Mouse (Mus musculus) midbrain, embryonic 16.5 days (tissue): ENCODE results near the gene Epn1. TPM values are rescaled to one million over a fixed set of nuclear protein-coding genes. Genes with fewer than 3 reads are reported as not detected.

ENCODE experiments used
- ATAC-seq: fragments of 200-750 bp; cut with Nextera tagmentation; 2 replicates; pipeline ENCODE4 v1.8.0; 2017; ENCODE audit warnings: moderate TSS enrichment
- H3K27ac ChIP-seq: fragments of 300-500 bp; sonication (generic); 2 replicates; pipeline ENCODE4 v1.5.1; 2014; ENCODE audit warnings: mild to moderate bottlenecking, low read length, mixed read lengths
- H3K27me3 ChIP-seq: fragments of 300-500 bp; sonication (generic); 2 replicates; pipeline ENCODE4 v1.6.1; 2014; ENCODE audit warnings: low read depth, low read length, mixed read lengths; ENCODE audit not compliant: control insufficient read depth, insufficient read depth
- H3K36me3 ChIP-seq: fragments of 300-500 bp; sonication (generic); 2 replicates; pipeline ENCODE4 v1.6.1; 2014; ENCODE audit warnings: mild to moderate bottlenecking, low read length, moderate library complexity, mixed read lengths; ENCODE audit not compliant: control insufficient read depth, insufficient read depth
- H3K4me1 ChIP-seq: fragments of 300-500 bp; sonication (generic); 2 replicates; pipeline ENCODE4 v1.6.1; 2014; ENCODE audit warnings: mild to moderate bottlenecking, low read length, mixed read lengths; ENCODE audit not compliant: control insufficient read depth, insufficient read depth
- H3K4me2 ChIP-seq: fragments of 300-500 bp; sonication (generic); 2 replicates; pipeline ENCODE4 v1.6.1; 2014; ENCODE audit warnings: mild to moderate bottlenecking, low read length, mixed read lengths
- H3K4me3 ChIP-seq: fragments of 300-500 bp; sonication (generic); 2 replicates; pipeline ENCODE4 v1.5.1; 2014; ENCODE audit warnings: low read depth, mild to moderate bottlenecking, low read length, moderate library complexity, mixed read lengths
- H3K9ac ChIP-seq: fragments of 300-500 bp; sonication (generic); 2 replicates; pipeline ENCODE4 v1.6.1; 2014; ENCODE audit warnings: low read depth, low read length, mixed read lengths
- H3K9me3 ChIP-seq: fragments of 300-500 bp; sonication (generic); replicated peaks from 2 replicates; pipeline ENCODE4 v1.6.1; 2014; ENCODE audit warnings: mild to moderate bottlenecking, low read length, mixed read lengths; ENCODE audit not compliant: control insufficient read depth, poor library complexity, severe bottlenecking
- WGBS: fragments of 180-500 bp; shearing (Covaris S2); extraction: QIAGEN DNeasy Blood & Tissue Kit; methylation state at CpG from one replicate; pipeline ENCODE4 v1.1.7; 2014; 5-methylcytosine and 5-hydroxymethylcytosine counted together
- polyA plus RNA-seq: library from polyadenylated mRNA; unstranded; fragments of >200 nt; fragmentation: Nextera tagmentation; extraction: Ambion mirVana; gene quantifications from 2 replicates; pipeline ENCODE4 v1.2.1, GENCODE M21; 2015

The Epn1 gene
- 107 and 120 TPM in 2 replicates for polyA plus RNA-seq

- peak; percentile 97 for ATAC-seq
- H3K4me1 ChIP-seq = peaks cover 24% of the 10 kb centered on the region
- H3K36me3 ChIP-seq = peaks cover 13% of the 10 kb centered on the region
- H3K4me2 ChIP-seq = peak within 1 kb of the TSS; percentile 63
- WGBS = 1% methylated on average over 57 of the region's 81 CpGs
- peak within 1 kb of the TSS; percentile 99 for H3K4me3 ChIP-seq
- no peaks in the 10 kb centered on the region for H3K27me3 ChIP-seq
- peak within 1 kb of the TSS; percentile 96 for H3K9ac ChIP-seq
- H3K9me3 ChIP-seq = no peaks in the 10 kb centered on the region
- H3K27ac ChIP-seq = peak within 1 kb of the TSS; percentile 89
These were observed at the start of gene Epn1 for GRCm38 (mm10) chr7:5080010-5080751. Gene Epn1, plus strand, starts transcription at chr7:5080235.

GRCm38 (mm10) chr7:5030554-5031275, 49.3 kb upstream of the Epn1 start:
- Histone ChIP-seq H3K9me3 (peaks cover 14% of the 10 kb centered on the region), H3K4me3 (no peak overlapping the region), H3K9ac (no peak overlapping the region), H3K27ac (no peak overlapping the region), H3K4me1 (no peaks in the 10 kb centered on the region), H3K36me3 (peaks cover 44% of the 10 kb centered on the region), H3K27me3 (no peaks in the 10 kb centered on the region), H3K4me2 (no peak overlapping the region)
- no peak for ATAC-seq
- WGBS = 85% methylated on average over 63 of the region's 63 CpGs

- Histone ChIP-seq H3K4me1 (no peaks in the 10 kb centered on the region), H3K9me3 (peaks cover 14% of the 10 kb centered on the region), H3K4me3 (no peak overlapping the region), H3K9ac (no peak overlapping the region), H3K4me2 (no peak overlapping the region), H3K36me3 (peaks cover 42% of the 10 kb centered on the region), H3K27ac (no peak overlapping the region), H3K27me3 (no peaks in the 10 kb centered on the region)
- ATAC-seq = no peak
- WGBS = 78% methylated on average over 46 of the region's 46 CpGs
These were observed 48.5 kb upstream of the Epn1 start for GRCm38 (mm10) chr7:5031496-5031895.

GRCm38 (mm10) chr7:5033818-5034217, 46.2 kb upstream of the Epn1 start, which contains the start of gene 4632433K11Rik:
Gene 4632433K11Rik, plus strand, starts transcription at chr7:5034118.
- Histone ChIP-seq H3K4me1 (peaks cover 4% of the 10 kb centered on the region; the same call in 1 of the 2 replicates), H3K9me3 (peaks cover 14% of the 10 kb centered on the region), H3K9ac (no peak within 1 kb of the TSS), H3K4me3 (no peak within 1 kb of the TSS), H3K36me3 (peaks cover 41% of the 10 kb centered on the region), H3K27me3 (no peaks in the 10 kb centered on the region), H3K4me2 (no peak within 1 kb of the TSS), H3K27ac (no peak within 1 kb of the TSS)
- WGBS = 92% methylated on average over 3 of the region's 3 CpGs
- no peak for ATAC-seq

- H3K9ac ChIP-seq = no peak overlapping the region
- no peak overlapping the region for H3K27ac ChIP-seq
- no peaks in the 10 kb centered on the region for H3K27me3 ChIP-seq
- H3K4me3 ChIP-seq = no peak overlapping the region
- peaks cover 7% of the 10 kb centered on the region for H3K9me3 ChIP-seq
- 95% methylated on average over 17 of the region's 17 CpGs for WGBS
- no peak for ATAC-seq
- peaks cover 7% of the 10 kb centered on the region; the same call in 1 of the 2 replicates for H3K4me1 ChIP-seq
- peaks cover 23% of the 10 kb centered on the region for H3K36me3 ChIP-seq
- no peak overlapping the region for H3K4me2 ChIP-seq
These were observed 44.4 kb upstream of the Epn1 start for GRCm38 (mm10) chr7:5035628-5036027.

GRCm38 (mm10) chr7:5036136-5036535, 43.9 kb upstream of the Epn1 start:
- peaks cover 18% of the 10 kb centered on the region for H3K36me3 ChIP-seq
- no peak overlapping the region for H3K9ac ChIP-seq
- no peak for ATAC-seq
- peaks cover 7% of the 10 kb centered on the region; the same call in 1 of the 2 replicates for H3K4me1 ChIP-seq
- WGBS = 96% methylated on average over 9 of the region's 9 CpGs
- peaks cover 2% of the 10 kb centered on the region for H3K9me3 ChIP-seq
- no peak overlapping the region for H3K4me2 ChIP-seq
- H3K4me3 ChIP-seq = no peak overlapping the region
- H3K27ac ChIP-seq = no peak overlapping the region
- H3K27me3 ChIP-seq = no peaks in the 10 kb centered on the region

- peaks cover 7% of the 10 kb centered on the region; the same call in 1 of the 2 replicates for H3K4me1 ChIP-seq
- peak overlapping the region; percentile 63; the same call in 1 of the 2 replicates for H3K4me2 ChIP-seq
- WGBS = 93% methylated on average over 7 of the region's 7 CpGs
- no peak overlapping the region for H3K9ac ChIP-seq
- H3K9me3 ChIP-seq = no peaks in the 10 kb centered on the region
- H3K36me3 ChIP-seq = peaks cover 9% of the 10 kb centered on the region
- no peak overlapping the region for H3K27ac ChIP-seq
- H3K27me3 ChIP-seq = no peaks in the 10 kb centered on the region
- H3K4me3 ChIP-seq = no peak overlapping the region
- ATAC-seq = no peak
These were observed 43.0 kb upstream of the Epn1 start for GRCm38 (mm10) chr7:5037026-5037425.

GRCm38 (mm10) chr7:5037467-5037866, 42.6 kb upstream of the Epn1 start:
- H3K9ac ChIP-seq = no peak overlapping the region; the same call in 1 of the 2 replicates
- H3K4me3 ChIP-seq = peak overlapping the region; percentile 63
- H3K36me3 ChIP-seq = peaks cover 6% of the 10 kb centered on the region
- ATAC-seq = no peak
- peak overlapping the region; percentile 63 for H3K4me2 ChIP-seq
- peaks cover 7% of the 10 kb centered on the region; the same call in 1 of the 2 replicates for H3K4me1 ChIP-seq
- H3K27ac ChIP-seq = peak overlapping the region; percentile 97
- WGBS = 89% methylated on average over 8 of the region's 8 CpGs
- no peaks in the 10 kb centered on the region for H3K9me3 ChIP-seq
- H3K27me3 ChIP-seq = no peaks in the 10 kb centered on the region
